Mouse (Mus musculus) layer of hippocampus, adult 11-12 months (tissue): ENCODE measurements around the gene Wdtc1.

ENCODE experiments used
- DNase-seq: peaks from one replicate; pipeline ENCODE4 v3.0.0; 2022; ENCODE audit warnings: low spot score

The Wdtc1 gene

GRCm38 (mm10) chr4:133250609-133251008, 102.7 kb downstream of the Wdtc1 start:
- DNase-seq: peak; percentile 79

- DNase-seq: no peak
Measured at GRCm38 (mm10) chr4:133247806-133248449, 105.4 kb downstream of the Wdtc1 start.

DNA sequence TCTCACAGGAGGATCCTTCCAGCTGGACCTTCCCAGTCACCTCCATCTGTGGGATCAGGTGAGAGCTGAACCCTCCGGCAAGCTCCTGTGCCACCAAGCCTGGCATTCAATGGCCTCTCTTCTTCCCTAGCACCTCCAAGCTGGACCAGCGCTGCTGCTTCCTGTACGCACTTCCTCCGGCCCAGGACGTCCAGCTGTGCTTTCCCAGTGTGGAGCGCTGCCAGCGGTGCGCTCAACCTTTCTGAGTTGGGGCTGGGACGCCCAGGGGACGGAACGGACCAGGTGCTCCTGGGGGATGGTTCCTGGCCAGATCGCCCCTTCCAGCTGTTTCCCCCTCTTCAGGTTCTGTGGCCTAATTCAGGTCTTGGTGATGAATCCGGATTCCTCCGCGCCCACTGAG, 106.2 kb downstream of the Wdtc1 start:
- DNase-seq: no peak

DNA sequence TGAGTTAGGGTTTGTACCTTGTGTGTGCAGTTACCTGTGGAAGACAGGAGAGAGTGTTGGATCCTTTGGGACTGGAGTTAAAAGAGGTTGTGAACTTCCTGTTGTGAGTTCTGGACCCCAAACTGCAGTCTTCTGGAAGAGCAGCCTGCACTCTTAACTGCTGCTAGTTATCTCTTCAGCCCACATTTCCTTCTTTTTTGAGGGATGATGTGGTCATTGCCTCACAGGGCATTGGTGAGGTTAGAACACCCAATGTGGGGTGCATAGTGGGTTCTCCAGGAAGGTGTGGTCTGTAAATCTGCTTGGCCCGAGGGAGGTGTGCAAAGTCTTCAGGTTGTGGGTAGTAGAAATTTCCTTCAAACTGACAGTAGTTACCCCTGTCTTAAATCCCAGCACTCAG, 109.0 kb downstream of the Wdtc1 start:
- DNase-seq: no peak

- DNase-seq: no peak
Measured at GRCm38 (mm10) chr4:133243538-133243937, 109.7 kb downstream of the Wdtc1 start.

- no peak for DNase-seq
Measured at GRCm38 (mm10) chr4:133242710-133243109, 110.6 kb downstream of the Wdtc1 start.
